Mouse (Mus musculus) thymus, postnatal 25 days (tissue): ENCODE data around the gene Ddit4.

Experiments used
- DNase-seq: peaks from one replicate; pipeline ENCODE4 v3.0.0; 2022

Gene Ddit4

GRCm38 (mm10) chr10:59947296-59948073 lies 4.1 kb downstream of the Ddit4 start:
- DNase-seq: no peak

GRCm38 (mm10) chr10:59946362-59946761 lies 5.3 kb downstream of the Ddit4 start:
- DNase-seq: no peak

DNA sequence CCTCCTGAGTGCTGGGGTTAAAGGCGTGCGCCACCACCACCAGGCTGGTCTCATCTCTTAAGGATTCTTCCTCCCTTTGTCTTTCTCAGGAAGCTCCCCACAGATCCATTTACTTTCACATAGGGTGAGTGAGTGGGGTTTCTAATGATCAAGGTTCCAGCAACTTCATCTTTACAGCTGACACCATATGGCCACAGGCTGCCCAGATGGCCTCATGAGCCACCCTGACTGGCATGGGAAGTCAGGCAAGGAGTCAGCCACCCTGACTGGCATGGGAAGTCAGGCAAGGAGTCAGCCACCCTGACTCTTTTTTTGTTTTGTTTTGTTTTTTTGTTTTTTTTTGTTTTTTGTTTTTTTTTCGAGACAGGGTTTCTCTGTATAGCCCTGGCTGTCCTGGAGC lies 6.2 kb downstream of the Ddit4 start:
- no peak for DNase-seq

DNA sequence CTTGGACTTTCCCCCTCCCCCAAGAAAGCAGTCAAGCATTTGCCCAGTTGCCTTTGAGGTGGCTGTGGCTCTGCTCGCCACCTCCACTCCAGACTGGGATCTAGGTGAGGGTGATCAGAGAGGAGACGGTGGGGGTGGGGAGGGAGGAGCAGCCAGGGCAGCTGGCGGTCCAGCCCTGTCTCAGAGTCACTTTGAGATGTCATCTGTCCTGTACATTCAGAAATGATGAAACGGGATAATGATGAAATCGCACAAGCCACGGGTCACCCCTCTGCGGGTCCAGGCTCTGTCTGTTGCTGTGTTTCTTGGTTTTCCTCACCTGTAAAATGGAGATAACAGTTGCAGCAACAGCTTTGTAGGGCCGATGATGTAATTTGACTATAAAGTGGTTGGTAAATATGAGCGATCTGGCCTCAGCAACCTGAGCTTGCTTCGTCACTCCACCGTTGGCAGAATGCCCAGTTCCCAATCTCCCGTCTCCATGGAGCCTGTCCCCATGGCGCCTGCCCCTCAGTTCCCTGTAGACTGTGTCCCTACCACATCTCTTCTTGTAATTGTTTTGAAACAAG lies 8.1 kb downstream of the Ddit4 start:
- DNase-seq: no peak

DNA sequence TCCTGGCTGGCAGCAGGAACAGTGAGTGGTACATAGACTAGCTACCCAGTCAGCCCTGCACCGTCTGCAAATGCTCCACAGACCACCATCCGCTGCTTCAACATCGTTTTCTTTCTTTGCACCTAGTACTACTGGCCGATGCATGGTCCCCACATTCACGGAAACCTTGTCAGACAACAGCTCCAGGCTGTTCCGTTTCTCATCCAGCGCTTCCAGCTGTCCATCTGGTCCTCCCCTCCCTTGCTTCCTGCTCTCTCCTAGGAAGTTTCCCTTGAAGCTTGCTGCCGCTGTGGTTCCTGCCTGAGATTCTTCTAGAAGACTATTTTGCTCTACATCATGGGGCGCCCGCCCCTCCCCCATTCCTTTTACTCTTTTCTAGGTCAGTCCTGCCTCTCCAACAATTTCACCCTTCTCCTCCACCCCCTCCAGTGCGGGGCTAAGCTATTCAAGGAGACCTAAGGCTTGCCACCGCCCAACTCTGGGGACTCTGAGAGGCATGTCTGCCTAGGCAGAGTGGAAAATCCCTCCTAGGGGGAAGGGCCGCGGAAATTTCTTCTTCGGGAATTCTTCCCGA lies 8.7 kb downstream of the Ddit4 start:
- no peak for DNase-seq

DNA sequence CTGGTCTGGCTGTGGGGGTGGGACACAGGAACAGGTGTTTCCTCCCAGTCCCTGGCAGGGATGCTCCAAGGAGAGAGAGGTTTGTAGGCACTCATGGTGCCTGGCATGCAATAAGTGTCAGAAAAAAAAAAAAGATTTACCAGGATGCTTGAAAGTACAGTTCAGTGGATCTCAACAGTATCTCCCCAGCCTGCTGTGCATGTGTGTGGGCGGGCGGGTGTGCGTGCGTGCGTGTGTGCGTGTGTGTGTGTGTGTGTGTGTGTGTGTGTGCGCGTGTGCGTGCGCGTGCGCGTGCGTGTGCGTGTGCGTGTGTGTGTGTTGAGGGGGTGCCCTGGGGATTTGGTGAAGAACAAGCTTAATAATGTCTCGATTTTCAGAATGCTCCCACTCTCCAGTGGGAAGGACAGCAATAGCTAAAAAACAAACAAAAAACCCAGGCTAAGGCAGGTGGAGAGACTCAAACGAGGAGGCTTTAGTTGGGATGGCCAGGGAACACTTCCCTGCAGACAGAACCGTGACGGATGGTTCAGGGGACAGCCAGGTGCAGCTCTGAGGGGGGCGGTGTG lies 9.3 kb downstream of the Ddit4 start:
- DNase-seq: no peak

DNA sequence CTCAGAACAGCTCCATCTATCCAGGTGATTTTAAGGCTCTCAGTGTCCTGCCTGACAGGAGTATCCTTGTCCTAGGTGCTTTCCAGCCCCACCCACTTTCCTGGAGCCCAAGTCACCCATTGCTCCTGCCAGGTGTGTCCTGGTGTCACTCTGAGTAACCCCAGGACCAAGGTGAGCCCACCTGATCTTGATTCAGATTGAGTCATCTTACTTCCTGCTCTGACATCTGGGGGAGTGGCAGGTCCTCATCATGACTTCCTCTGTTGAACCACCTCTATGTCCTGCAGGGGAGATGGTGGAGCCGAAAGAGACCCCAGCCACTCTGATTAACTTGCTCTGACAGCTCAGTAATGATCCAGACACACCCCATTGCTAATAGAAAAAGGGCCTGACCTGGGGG lies 12.6 kb downstream of the Ddit4 start:
- no peak for DNase-seq

- DNase-seq: no peak
These were observed 13.0 kb downstream of the Ddit4 start for GRCm38 (mm10) chr10:59938662-59939061.

DNA sequence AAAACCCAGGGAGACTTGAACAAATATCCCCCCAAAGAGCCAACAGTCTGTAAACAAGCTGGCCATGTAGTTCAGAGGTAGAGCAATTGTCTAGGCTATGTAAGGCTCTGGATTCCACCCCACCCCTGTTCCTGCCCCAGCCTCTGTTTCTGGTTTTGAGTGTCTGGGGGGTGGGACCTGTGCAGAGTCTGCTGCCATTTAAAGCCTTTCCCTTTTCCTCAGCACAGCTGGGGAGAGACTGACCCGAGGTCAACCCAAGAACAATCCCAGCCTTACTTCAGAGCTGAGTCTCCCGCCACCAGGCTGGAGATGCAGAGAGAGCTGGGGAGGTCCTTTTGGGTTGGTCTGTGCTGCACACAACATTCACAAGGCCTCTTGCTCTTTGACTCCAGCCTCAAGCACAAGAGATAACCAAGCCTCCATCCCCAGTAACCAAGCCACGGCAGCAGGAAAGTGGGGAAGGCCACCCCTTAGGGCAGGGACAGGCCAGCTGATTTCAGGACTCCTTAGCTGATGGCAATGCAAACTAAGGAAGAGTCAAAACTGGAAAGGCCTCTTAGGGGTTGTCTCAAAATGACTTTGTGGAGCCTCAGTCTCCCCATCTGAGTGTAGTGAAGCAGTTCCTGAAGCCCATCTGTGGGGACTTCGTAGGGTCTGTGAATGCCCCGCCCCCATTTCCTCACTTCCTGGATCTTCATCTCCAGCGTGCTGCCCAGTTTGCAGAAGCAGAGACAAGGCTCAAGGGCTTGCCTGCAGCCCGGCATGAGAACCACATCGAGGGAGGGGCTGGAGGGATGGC lies 15.4 kb downstream of the Ddit4 start:
- no peak for DNase-seq

- DNase-seq: no peak
These were observed 17.6 kb downstream of the Ddit4 start for GRCm38 (mm10) chr10:59934039-59934438.

- DNase-seq: no peak
These were observed 19.1 kb downstream of the Ddit4 start for GRCm38 (mm10) chr10:59932521-59932920.

DNA sequence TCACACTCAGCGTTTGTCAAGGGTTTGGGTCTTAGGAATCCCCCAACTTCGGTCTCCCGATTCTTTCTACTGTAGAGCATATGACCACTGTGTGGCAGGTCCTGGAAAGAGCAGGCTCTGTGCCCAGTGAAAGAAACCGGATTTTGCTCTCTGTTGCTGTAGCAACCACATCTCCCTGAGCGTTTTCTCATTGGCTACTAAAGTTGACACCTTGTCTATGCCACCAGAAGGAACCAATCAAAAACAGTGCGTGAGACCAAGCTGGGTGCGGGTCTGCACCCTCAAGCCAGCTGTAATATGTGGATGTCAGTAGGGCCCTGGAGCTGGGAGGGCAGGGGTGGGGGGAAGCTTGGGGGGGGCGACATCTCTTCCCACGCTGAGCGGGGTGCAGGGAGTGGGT lies 20.6 kb downstream of the Ddit4 start:
- DNase-seq: no peak

- DNase-seq: no peak
These were observed 22.4 kb downstream of the Ddit4 start for GRCm38 (mm10) chr10:59929205-59929604.

DNA sequence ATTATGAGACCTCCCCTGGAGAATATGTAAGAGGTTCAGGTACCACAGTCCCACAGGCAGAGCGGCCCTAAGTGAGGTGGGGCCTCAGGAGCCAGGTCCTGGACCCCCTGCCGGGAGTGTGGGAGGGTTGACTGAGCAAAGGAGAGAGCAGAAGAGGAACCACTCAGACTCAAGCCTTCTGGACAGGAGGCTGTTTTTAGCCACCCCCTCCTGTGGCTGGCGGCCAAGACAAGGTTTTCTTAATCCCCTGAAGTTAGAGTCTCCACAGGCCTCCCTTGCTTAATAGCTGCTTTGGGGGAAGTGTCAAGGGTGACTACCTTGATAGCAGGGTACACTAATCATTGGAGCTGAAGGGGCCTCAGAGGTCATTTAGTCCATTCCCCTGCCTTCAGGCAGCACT lies 27.3 kb downstream of the Ddit4 start:
- no peak for DNase-seq

DNA sequence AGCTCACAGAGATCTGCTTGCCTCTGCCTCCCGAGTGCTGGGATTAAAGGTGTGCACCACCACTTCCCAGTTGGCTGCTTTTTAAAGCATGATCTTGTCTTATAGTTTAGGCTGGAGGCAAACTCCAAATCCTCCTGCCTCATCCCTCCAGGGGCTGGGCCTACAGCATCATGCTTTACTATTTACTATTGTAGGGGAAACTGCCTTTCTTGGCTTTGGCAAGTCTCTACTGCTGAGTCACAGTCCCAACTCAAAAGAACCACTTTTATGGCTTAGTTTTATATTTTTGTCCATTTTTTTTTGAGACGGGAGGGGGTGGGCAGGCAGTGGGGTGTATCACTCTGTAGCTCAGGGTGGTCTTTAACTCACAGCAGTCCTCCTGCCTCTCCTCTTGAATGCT lies 28.1 kb downstream of the Ddit4 start:
- DNase-seq: no peak

GRCm38 (mm10) chr10:59920810-59921681 lies 30.6 kb downstream of the Ddit4 start:
- DNase-seq: peak; percentile 54

GRCm38 (mm10) chr10:59920485-59920809 lies 31.2 kb downstream of the Ddit4 start:
- no peak for DNase-seq

DNA sequence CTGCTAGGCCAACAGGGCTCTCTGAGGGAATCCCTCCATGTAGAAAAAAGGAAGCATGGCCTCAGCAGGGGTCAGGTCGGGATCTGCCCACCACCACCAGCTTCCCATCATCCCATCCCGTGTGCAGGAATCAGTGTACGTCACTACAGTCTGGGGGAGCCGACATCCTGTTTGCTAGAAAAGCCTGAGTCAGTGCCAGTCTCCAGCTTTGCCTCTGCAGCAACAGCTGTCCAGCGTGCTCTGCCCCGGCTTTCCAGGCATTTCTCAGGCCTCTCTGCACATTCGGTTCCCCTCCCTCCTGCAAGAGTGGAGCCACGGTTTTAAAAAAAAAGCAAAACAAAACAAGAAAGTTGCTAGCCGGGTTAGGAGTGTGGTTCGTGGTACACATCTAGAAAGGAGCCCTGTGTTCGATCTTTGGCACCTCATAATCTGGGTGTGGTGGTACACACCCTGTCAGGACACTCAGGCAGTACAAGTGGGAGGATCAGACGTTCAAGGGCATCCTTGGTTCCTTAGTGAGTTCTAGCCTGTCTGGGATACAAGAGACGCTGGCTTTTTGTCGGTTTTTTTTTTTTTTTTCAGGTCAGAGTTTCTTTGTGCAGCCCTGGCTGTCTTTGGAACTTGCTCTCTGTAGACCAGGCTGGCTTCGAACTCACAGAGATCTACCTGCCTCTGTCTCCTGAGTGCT lies 32.0 kb downstream of the Ddit4 start:
- DNase-seq: no peak

- no peak for DNase-seq
These were observed 33.5 kb downstream of the Ddit4 start for GRCm38 (mm10) chr10:59918111-59918510.

DNA sequence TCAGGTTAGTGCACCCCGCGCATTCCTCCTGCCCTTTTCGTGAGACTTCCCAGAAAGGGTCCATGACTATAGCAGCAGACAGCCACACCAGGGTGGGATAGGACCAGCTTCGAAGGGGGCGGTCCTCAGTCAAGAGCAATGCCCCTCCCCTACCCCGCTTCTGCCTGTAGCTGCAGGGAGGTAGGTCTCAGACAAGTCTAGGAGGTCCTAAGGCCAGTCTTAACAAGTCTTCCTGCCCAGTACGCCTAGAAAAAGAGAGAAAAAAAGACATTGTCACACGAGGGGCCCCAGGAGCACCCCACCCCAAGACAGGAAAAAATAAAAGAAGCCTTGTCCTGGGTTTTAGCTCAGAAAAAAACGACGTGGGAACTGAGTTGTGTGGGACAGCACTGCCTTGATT lies 35.0 kb downstream of the Ddit4 start:
- peak; percentile 52 for DNase-seq

DNA sequence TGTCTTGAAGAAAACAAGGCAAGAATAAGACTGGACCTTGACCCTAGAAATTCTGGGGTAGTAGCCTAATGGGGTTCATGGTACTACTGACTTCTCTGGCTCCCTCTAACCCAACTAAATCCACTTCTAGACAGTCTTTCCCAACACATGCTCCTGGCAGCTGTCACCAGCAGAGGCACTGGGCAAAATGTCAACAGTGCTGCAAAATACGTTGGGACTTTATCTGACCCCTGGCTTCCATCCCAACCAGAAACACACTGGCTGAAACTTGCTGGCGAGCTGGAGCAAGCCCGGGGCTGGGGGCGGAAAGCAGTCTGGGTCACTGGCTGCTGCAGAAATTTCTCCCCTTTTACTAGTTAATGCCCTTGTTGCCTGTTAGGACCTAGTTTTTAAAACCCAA lies 35.5 kb downstream of the Ddit4 start:
- DNase-seq: no peak
